Mouse (Mus musculus): ENCODE measurements around the gene Gsk3a.

- no peak for TF ChIP-seq CTCF (IDR thresholded peaks at IDR 0.05; ENCODE audit: low read depth)
- no peak for TF ChIP-seq EP300 (IDR thresholded peaks at IDR 0.05; ENCODE audit: low read depth)
Measured at GRCm38 (mm10) chr7:25232101-25232648, 5.5 kb downstream of the Gsk3a start.

Measured in liver, embryonic 14.5 days (tissue).